Mouse (Mus musculus): ENCODE results near the gene Casp14.

DNA sequence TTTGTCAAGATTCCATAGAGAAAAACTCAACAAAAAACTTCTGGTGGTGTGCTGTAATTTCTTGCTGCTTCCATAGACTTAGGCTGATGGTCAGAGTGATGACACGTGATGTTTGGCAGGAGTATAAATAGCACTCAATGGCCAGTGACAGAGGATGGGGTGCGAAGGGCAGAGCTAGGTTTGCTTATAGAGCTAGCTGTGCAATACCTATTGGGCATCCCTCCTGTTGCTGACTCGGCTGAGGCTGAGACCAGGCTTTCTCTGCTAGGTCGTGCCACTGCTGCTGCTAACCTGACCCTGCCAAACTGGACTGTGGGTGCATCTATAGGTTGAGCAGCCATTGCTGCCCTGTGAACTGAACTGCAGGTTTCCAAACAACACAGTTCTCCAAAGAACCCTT is 21.7 kb upstream of the Casp14 start:
- TF ChIP-seq CTCF (IDR thresholded peaks at IDR 0.05; ENCODE audit: borderline replicate concordance, extremely low read depth, insufficient read depth, insufficient read length) (no peak), POLR2A (IDR thresholded peaks at IDR 0.05; ENCODE audit: borderline replicate concordance, extremely low read depth, insufficient read depth, insufficient read length, poor library complexity, severe bottlenecking) (no peak)
